Mouse (Mus musculus) fibroblast of lung, adult 2 months (primary cell): Measurements from ENCODE around the gene Plagl2.
"Not testable (repeated sequence)": the region's sequence is repeated elsewhere in the genome, so short reads cannot be mapped to it uniquely, and the experiment has no call there.

Experiments used
- DNase-seq: peaks from one replicate; pipeline ENCODE4 v3.0.0-alpha.2; 2011; ENCODE audit warnings: low read depth

Plagl2 gene

GRCm38 (mm10) chr2:153241250-153242014 is at the start of gene Plagl2, which contains the start of gene Pofut1:
Gene Plagl2, minus strand, starts transcription at chr2:153241426.
Gene Pofut1, plus strand, starts transcription at chr2:153241533.
- peak; percentile 32 for DNase-seq

- DNase-seq, result no peak
Observed at GRCm38 (mm10) chr2:153287835-153288234, 46.6 kb upstream of the Plagl2 start.

- DNase-seq, result no peak
Observed at GRCm38 (mm10) chr2:153286524-153286923, 45.3 kb upstream of the Plagl2 start.

- DNase-seq, result no peak
Observed at GRCm38 (mm10) chr2:153283919-153284318, 42.7 kb upstream of the Plagl2 start.

GRCm38 (mm10) chr2:153278357-153278756 is 37.1 kb upstream of the Plagl2 start:
- DNase-seq, result no peak

GRCm38 (mm10) chr2:153276846-153277245 is 35.6 kb upstream of the Plagl2 start:
- DNase-seq, result not testable (repeated sequence)

- no peak for DNase-seq
Observed at GRCm38 (mm10) chr2:153276440-153276839, 35.2 kb upstream of the Plagl2 start.

- DNase-seq, result not testable (repeated sequence)
Observed at GRCm38 (mm10) chr2:153275577-153275976, 34.4 kb upstream of the Plagl2 start.

- DNase-seq, result no peak
Observed at GRCm38 (mm10) chr2:153274919-153275247, 33.7 kb upstream of the Plagl2 start.

GRCm38 (mm10) chr2:153274200-153274918 is 33.1 kb upstream of the Plagl2 start:
- not testable (repeated sequence) for DNase-seq

GRCm38 (mm10) chr2:153270231-153270915 is 29.1 kb upstream of the Plagl2 start:
- DNase-seq, result not testable (repeated sequence)

GRCm38 (mm10) chr2:153267331-153267730 is 26.1 kb upstream of the Plagl2 start:
- no peak for DNase-seq

GRCm38 (mm10) chr2:153263053-153263452 is 21.8 kb upstream of the Plagl2 start:
- DNase-seq, result no peak

GRCm38 (mm10) chr2:153259864-153260674 is 18.8 kb upstream of the Plagl2 start:
- DNase-seq, result no peak

GRCm38 (mm10) chr2:153259030-153259863 is 18.0 kb upstream of the Plagl2 start:
- no peak for DNase-seq

GRCm38 (mm10) chr2:153256604-153257003 is 15.4 kb upstream of the Plagl2 start:
- DNase-seq, result no peak

- DNase-seq, result no peak
Observed at GRCm38 (mm10) chr2:153249751-153250150, 8.5 kb upstream of the Plagl2 start.

GRCm38 (mm10) chr2:153242156-153242555 is 930 bp upstream of the Plagl2 start:
- no peak for DNase-seq

- DNase-seq, result no peak
Observed at GRCm38 (mm10) chr2:153240701-153241235, 458 bp downstream of the Plagl2 start.

GRCm38 (mm10) chr2:153239860-153240480 is 1.3 kb downstream of the Plagl2 start:
- DNase-seq, result no peak
